In genomic region chr10:20662951-20663350, GRCm38 (mm10) we compare ENCODE assay signal across 18 mouse cellular contexts.
DNase-seq lines count a peak whose midpoint lies in the region; ATAC-seq and TF ChIP-seq lines count a peak whose summit lies in the region.
"Had no signal": no experiment of that assay in that cellular context is flagged by ENCODE, and none has a peak within 500 bp of the region (broad histone marks: within the 10 kb centered on the region; RNA-seq: fewer than 3 reads in every experiment).

No protein-coding gene starts in this region.

- peak; percentile 46 for DNase-seq in embryo, embryonic 10 days (ENCODE audit: low spot score)
- DNase-seq in embryo, embryonic 9.5 days (ENCODE audit: extremely low spot score) = no peak
- DNase-seq in brain, adult 2 months (ENCODE audit: low read depth, low spot score) = peak; percentile 29
- DNase-seq in heart, postnatal 10 days = no peak
- DNase-seq in gastrocnemius, adult 2 months = no peak
- DNase-seq: cerebellum, postnatal 10 days; left cerebral cortex, postnatal 4 days; liver, embryonic 13.5 days; lung, postnatal 36 days; thymus, postnatal 14 days had no signal

- no peak overlapping the region for H3K4me3 ChIP-seq in kidney, embryonic 14.5 days (ENCODE audit: low read length)
- peak overlapping the region; percentile 30 for H3K4me3 ChIP-seq in megakaryocyte, embryonic 14.5 days (replicated peaks)
- no peak overlapping the region for H3K4me3 ChIP-seq in forebrain, embryonic 16.5 days (replicated peaks; ENCODE audit: low read length)
- H3K4me3 ChIP-seq in gastrocnemius, adult 2 months = no peak overlapping the region
- H3K4me3 ChIP-seq: embryonic facial prominence, embryonic 15.5 days; forebrain, embryonic 13.5 days; heart, embryonic 12.5 days; hindbrain, embryonic 12.5 days; liver, embryonic 13.5 days had no signal

- no peaks in the 10 kb centered on the region for H3K27me3 ChIP-seq in kidney, embryonic 14.5 days (ENCODE audit: control insufficient read depth, insufficient read depth, low read length)
- H3K27me3 ChIP-seq in megakaryocyte, embryonic 14.5 days (replicated peaks) = no peaks in the 10 kb centered on the region
- no peaks in the 10 kb centered on the region for H3K27me3 ChIP-seq in forebrain, embryonic 16.5 days (replicated peaks; ENCODE audit: control insufficient read depth, insufficient read depth, low read length)
- H3K27me3 ChIP-seq: embryonic facial prominence, embryonic 15.5 days; forebrain, embryonic 13.5 days; heart, embryonic 12.5 days; hindbrain, embryonic 12.5 days; liver, embryonic 13.5 days had no signal

- no peak overlapping the region for H3K4me2 ChIP-seq in kidney, embryonic 14.5 days (replicated peaks; ENCODE audit: low read depth, low read length)
- H3K4me2 ChIP-seq in forebrain, embryonic 16.5 days (ENCODE audit: low read length) = no peak overlapping the region
- H3K4me2 ChIP-seq: embryonic facial prominence, embryonic 15.5 days; forebrain, embryonic 13.5 days; heart, embryonic 12.5 days; hindbrain, embryonic 12.5 days; liver, embryonic 13.5 days had no signal

- 57% methylated on average over 7 of the region's 7 CpGs for WGBS in kidney, embryonic 14.5 days
- WGBS in forebrain, embryonic 16.5 days = 84% methylated on average over 7 of the region's 7 CpGs

- intact Hi-C loops in heart, postnatal 10 days (cut with DNase I) = no loop called here
- intact Hi-C loops in gastrocnemius, adult 2 months (cut with DNase I) = no loop called here

- no peaks in the 10 kb centered on the region for H3K4me1 ChIP-seq in kidney, embryonic 14.5 days (ENCODE audit: control insufficient read depth, insufficient read depth, low read length)
- peaks cover 10% of the 10 kb centered on the region for H3K4me1 ChIP-seq in megakaryocyte, embryonic 14.5 days
- no peaks in the 10 kb centered on the region for H3K4me1 ChIP-seq in forebrain, embryonic 16.5 days (replicated peaks; ENCODE audit: control insufficient read depth, insufficient read depth, low read length)
- H3K4me1 ChIP-seq: forebrain, embryonic 13.5 days; liver, embryonic 13.5 days had no signal

- no peaks in the 10 kb centered on the region for H3K36me3 ChIP-seq in kidney, embryonic 14.5 days (ENCODE audit: control insufficient read depth, insufficient read depth, low read length)
- no peaks in the 10 kb centered on the region for H3K36me3 ChIP-seq in megakaryocyte, embryonic 14.5 days (replicated peaks; ENCODE audit: low read length)
- H3K36me3 ChIP-seq in forebrain, embryonic 16.5 days (ENCODE audit: control insufficient read depth, insufficient read depth) = no peaks in the 10 kb centered on the region
- H3K36me3 ChIP-seq: embryonic facial prominence, embryonic 15.5 days; heart, embryonic 12.5 days; hindbrain, embryonic 12.5 days; liver, embryonic 13.5 days had no signal

- no peak overlapping the region for H3K9ac ChIP-seq in kidney, embryonic 14.5 days (ENCODE audit: low read depth, low read length)
- no peak overlapping the region for H3K9ac ChIP-seq in forebrain, embryonic 16.5 days (replicated peaks; ENCODE audit: low read depth, low read length)
- H3K9ac ChIP-seq: embryonic facial prominence, embryonic 15.5 days; forebrain, embryonic 13.5 days; heart, embryonic 12.5 days; hindbrain, embryonic 12.5 days; liver, embryonic 13.5 days had no signal

- no peak overlapping the region for H3K27ac ChIP-seq in kidney, embryonic 14.5 days (ENCODE audit: low read depth, low read length)
- H3K27ac ChIP-seq in forebrain, embryonic 16.5 days (ENCODE audit: low read length) = no peak overlapping the region
- no peak overlapping the region for H3K27ac ChIP-seq in gastrocnemius, adult 2 months
- H3K27ac ChIP-seq: embryonic facial prominence, embryonic 15.5 days; forebrain, embryonic 13.5 days; hindbrain, embryonic 12.5 days; liver, embryonic 13.5 days had no signal

- peak; percentile 77; the same call in 1 of the 2 replicates for ATAC-seq in kidney, embryonic 14.5 days (ENCODE audit: low FRiP score, low TSS enrichment)
- no peak for ATAC-seq in forebrain, embryonic 16.5 days
- ATAC-seq: forebrain, embryonic 13.5 days; intestine, embryonic 16.5 days had no signal

- no peak for TF ChIP-seq CTCF in gastrocnemius, adult 2 months (IDR thresholded peaks at IDR 0.05)

- H3K9me3 ChIP-seq in kidney, embryonic 14.5 days (ENCODE audit: control insufficient read depth, low read length) = no peaks in the 10 kb centered on the region
- H3K9me3 ChIP-seq in megakaryocyte, embryonic 14.5 days = no peaks in the 10 kb centered on the region
- H3K9me3 ChIP-seq in forebrain, embryonic 16.5 days (ENCODE audit: control insufficient read depth, low read length) = no peaks in the 10 kb centered on the region
- H3K9me3 ChIP-seq: embryonic facial prominence, embryonic 15.5 days; forebrain, embryonic 13.5 days; heart, embryonic 12.5 days; hindbrain, embryonic 12.5 days; liver, embryonic 13.5 days had no signal

Comparison
In these comparisons a context has a peak if more than half of its experiments do, and no peak if none do; other contexts are left out.
1. DNase-seq: peak in embryo, embryonic 10 days (single experiment) and brain, adult 2 months (single experiment); none in embryo, embryonic 9.5 days (single experiment), heart, postnatal 10 days (0 of 2) and gastrocnemius, adult 2 months (single experiment).